Mouse (Mus musculus) midbrain, embryonic 11.5 days (tissue): ENCODE results near the gene Bbip1. TPM values are rescaled to one million over a fixed set of nuclear protein-coding genes. Genes with fewer than 3 reads are reported as not detected.
"Not testable (repeated sequence)": the region's sequence is repeated elsewhere in the genome, so short reads cannot be mapped to it uniquely, and the experiment has no call there.

ENCODE experiments used
- ATAC-seq: fragments of 200-750 bp; cut with Nextera tagmentation; 2 replicates; pipeline ENCODE4 v1.8.0; 2017; ENCODE audit warnings: moderate TSS enrichment, moderate library complexity; ENCODE audit not compliant: low FRiP score
- DNase-seq: peaks from one replicate; pipeline ENCODE4 v3.0.0; 2015; ENCODE audit warnings: low spot score; ENCODE audit errors: missing footprints
- H3K27ac ChIP-seq: fragments of 300-500 bp; sonication (generic); 2 replicates; pipeline ENCODE4 v1.5.1; 2014; ENCODE audit warnings: low read depth, low read length
- H3K27me3 ChIP-seq: fragments of 300-500 bp; sonication (generic); 2 replicates; pipeline ENCODE4 v1.6.1; 2014; ENCODE audit warnings: mild to moderate bottlenecking, low read length, moderate library complexity, mixed read lengths; ENCODE audit not compliant: control insufficient read depth, insufficient read depth
- H3K36me3 ChIP-seq: fragments of 300-500 bp; sonication (generic); 2 replicates; pipeline ENCODE4 v1.6.1; 2014; ENCODE audit warnings: mild to moderate bottlenecking, low read length, moderate library complexity, mixed read lengths; ENCODE audit not compliant: control insufficient read depth, insufficient read depth
- H3K4me1 ChIP-seq: fragments of 300-500 bp; sonication (generic); 2 replicates; pipeline ENCODE4 v1.6.1; 2014; ENCODE audit warnings: low read length; ENCODE audit not compliant: control insufficient read depth, insufficient read depth
- H3K4me2 ChIP-seq: fragments of 300-500 bp; sonication (generic); 2 replicates; pipeline ENCODE4 v1.6.1; 2014; ENCODE audit warnings: mild to moderate bottlenecking, moderate library complexity
- H3K4me3 ChIP-seq: fragments of 300-500 bp; sonication (generic); 2 replicates; pipeline ENCODE4 v1.5.1; 2014; ENCODE audit warnings: low read depth, low read length
- H3K9ac ChIP-seq: fragments of 300-500 bp; sonication (generic); 2 replicates; pipeline ENCODE4 v1.6.1; 2014; ENCODE audit warnings: low read length
- H3K9me3 ChIP-seq: fragments of 300-500 bp; sonication (generic); 2 replicates; pipeline ENCODE4 v1.6.1; 2016; ENCODE audit warnings: low read length; ENCODE audit not compliant: control insufficient read depth
- WGBS: fragments of 180-500 bp; shearing (Covaris S2); extraction: QIAGEN DNeasy Blood & Tissue Kit; methylation state at CpG from one replicate; pipeline ENCODE4 v1.1.7; 2014; 5-methylcytosine and 5-hydroxymethylcytosine counted together
- polyA plus RNA-seq: library from polyadenylated mRNA; unstranded; fragments of >200 nt; fragmentation: Nextera tagmentation; extraction: Ambion mirVana; gene quantifications from 2 replicates; pipeline ENCODE4 v1.2.1, GENCODE M21; 2014

Bbip1 gene
- polyA plus RNA-seq, 1 experiment from 2014 or later, result 148 TPM

- ATAC-seq (no peak), DNase-seq (peak; percentile 70)
- H3K27me3 ChIP-seq, result no peaks in the 10 kb centered on the region
- no peaks in the 10 kb centered on the region for H3K9me3 ChIP-seq
- peaks cover 3% of the 10 kb centered on the region; the same call in 1 of the 2 replicates for H3K36me3 ChIP-seq
- no peak overlapping the region for H3K4me2 ChIP-seq
- H3K4me3 ChIP-seq, result no peak overlapping the region
- H3K27ac ChIP-seq, result no peak overlapping the region
- no peak overlapping the region for H3K9ac ChIP-seq
- H3K4me1 ChIP-seq, result no peaks in the 10 kb centered on the region
Observed at GRCm38 (mm10) chr19:53934046-53934445, 10.4 kb downstream of the Bbip1 start.

DNA sequence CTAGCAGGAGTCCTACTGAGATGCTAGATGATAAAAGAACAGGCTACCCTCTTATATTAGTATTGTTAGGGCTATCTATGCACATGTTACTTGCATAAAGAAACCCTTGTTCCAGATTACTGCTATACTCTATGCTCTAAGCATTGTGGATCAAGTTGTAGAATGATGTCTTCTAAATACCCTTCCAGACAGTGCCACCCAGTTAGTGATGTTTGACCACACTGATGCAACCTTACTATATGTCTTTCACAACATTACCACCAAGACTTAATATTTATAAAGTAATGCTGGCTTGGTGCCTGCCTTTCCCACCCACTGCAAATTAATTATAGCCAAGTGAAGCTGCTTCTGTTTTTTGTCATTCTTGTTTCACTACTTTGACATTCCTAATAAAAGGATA is 11.4 kb downstream of the Bbip1 start:
- ATAC-seq, result no peak
- Histone ChIP-seq H3K9ac (no peak overlapping the region), H3K4me3 (no peak overlapping the region), H3K4me2 (no peak overlapping the region), H3K27ac (no peak overlapping the region), H3K36me3 (peaks cover 3% of the 10 kb centered on the region; the same call in 1 of the 2 replicates), H3K27me3 (no peaks in the 10 kb centered on the region), H3K4me1 (no peaks in the 10 kb centered on the region), H3K9me3 (no peaks in the 10 kb centered on the region)
- DNase-seq, result no peak

GRCm38 (mm10) chr19:53929218-53929617 is 15.2 kb downstream of the Bbip1 start:
- Histone ChIP-seq H3K9me3 (peaks cover 3% of the 10 kb centered on the region; the same call in 1 of the 2 replicates), H3K4me2 (no peak overlapping the region), H3K27me3 (no peaks in the 10 kb centered on the region), H3K4me3 (no peak overlapping the region), H3K9ac (no peak overlapping the region), H3K4me1 (no peaks in the 10 kb centered on the region), H3K27ac (no peak overlapping the region), H3K36me3 (peaks cover 3% of the 10 kb centered on the region; the same call in 1 of the 2 replicates)
- 93% methylated on average over 3 of the region's 3 CpGs for WGBS
- no peak for ATAC-seq
- DNase-seq, result no peak

DNA sequence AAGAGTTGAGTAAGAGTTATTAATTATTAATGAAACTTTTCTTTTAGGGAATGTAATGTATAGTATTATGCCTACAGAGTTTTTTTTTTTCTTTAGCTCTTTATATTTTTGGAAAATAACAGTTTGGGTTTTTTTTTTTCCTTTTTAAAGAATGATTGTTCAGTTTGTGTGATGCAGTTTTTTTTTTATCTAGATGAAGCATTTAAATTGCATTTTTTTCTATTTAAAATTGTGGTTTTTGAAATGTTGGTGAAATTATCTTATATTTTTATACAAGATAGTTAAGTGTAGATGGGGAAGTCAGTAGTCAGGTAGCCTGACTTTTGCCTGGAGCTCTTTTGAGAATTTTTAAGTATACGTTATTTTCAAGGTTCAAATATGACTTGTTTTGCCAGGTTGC is 17.7 kb downstream of the Bbip1 start:
- ATAC-seq, result no peak
- WGBS, result 93% methylated on average over 1 of the region's 1 CpGs

DNA sequence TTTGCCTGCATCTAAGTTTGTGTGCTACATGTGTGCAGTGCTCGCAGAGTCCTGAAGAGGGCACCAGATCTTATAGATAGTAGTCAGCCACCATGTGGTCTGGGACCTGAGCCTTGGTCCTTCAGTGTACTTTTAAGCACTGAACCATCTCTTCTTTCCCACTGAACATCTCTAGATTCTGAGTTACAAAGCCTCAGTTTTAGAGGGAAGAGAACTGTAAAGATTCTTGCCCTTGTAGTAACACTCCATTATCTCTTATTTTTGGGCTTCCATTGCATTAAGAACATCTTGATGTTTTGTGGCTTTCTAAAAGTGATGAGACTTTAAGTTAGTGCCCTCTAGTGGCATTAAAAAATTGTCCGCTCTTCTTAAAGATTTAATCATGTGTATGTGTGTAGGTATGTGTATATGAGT is 19.1 kb downstream of the Bbip1 start:
- WGBS, result 96% methylated on average over 2 of the region's 2 CpGs
- DNase-seq, result peak; percentile 93
- no peak overlapping the region for H3K9ac ChIP-seq
- no peak overlapping the region for H3K4me3 ChIP-seq
- H3K27ac ChIP-seq, result no peak overlapping the region
- no peaks in the 10 kb centered on the region for H3K27me3 ChIP-seq
- H3K4me1 ChIP-seq, result no peaks in the 10 kb centered on the region
- 0 out of 2 replicates have a peak, but pooled peaks cover 2% of the 10 kb centered on the region for H3K36me3 ChIP-seq
- ATAC-seq, result no peak
- no peak overlapping the region for H3K4me2 ChIP-seq
- H3K9me3 ChIP-seq, result peaks cover 3% of the 10 kb centered on the region; the same call in 1 of the 2 replicates

More for the DNA sequence above, 17.7 kb downstream of the Bbip1 start:
- Histone ChIP-seq H3K4me2 (no peak overlapping the region), H3K36me3 (peaks cover under 1% of the 10 kb centered on the region; the same call in 1 of the 2 replicates), H3K4me1 (no peaks in the 10 kb centered on the region), H3K9ac (no peak overlapping the region), H3K27ac (no peak overlapping the region), H3K27me3 (no peaks in the 10 kb centered on the region), H3K4me3 (no peak overlapping the region), H3K9me3 (peaks cover 3% of the 10 kb centered on the region; the same call in 1 of the 2 replicates)
- DNase-seq, result no peak

DNA sequence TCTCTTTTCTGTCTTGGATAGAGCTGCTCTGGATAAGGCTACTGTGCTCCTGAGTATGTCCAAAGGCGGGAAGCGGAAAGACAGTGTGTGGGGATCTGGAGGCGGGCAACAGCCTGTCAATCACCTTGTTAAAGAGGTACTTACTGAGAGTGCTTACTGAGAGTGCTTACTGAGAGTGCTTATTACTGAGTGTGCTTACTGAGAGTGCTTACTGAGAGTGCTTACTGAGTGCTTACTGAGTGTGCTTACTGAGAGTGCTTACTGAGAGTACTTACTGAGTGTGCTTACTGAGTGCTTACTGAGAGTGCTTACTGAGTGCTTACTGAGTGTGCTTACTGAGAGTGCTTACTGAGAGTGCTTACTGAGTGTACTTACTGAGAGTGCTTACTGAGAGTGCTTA is 22.4 kb downstream of the Bbip1 start:
- not testable (repeated sequence) for H3K4me3 ChIP-seq, ATAC-seq

DNA sequence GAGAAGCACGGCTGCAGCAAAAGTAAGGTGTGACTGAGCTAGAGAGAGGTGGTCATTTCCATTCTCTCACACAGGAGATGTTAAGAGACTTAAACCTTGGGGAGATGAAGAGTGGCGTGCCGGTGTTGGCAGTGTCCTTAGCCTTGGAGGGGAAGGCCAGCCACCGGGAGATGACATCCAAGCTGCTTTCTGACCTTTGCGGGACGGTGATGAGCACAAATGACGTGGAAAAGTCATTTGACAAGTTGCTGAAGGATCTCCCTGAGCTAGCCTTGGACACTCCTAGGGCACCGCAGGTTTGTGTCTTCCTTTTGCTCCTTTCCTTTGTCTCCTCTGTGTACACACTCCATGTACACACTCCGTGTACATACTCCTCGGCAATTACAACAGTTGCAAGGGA is 24.9 kb downstream of the Bbip1 start:
- H3K9me3 ChIP-seq, result no peaks in the 10 kb centered on the region
- no peak overlapping the region for H3K4me3 ChIP-seq
- ATAC-seq (no peak), DNase-seq (no peak)
- WGBS, result 89% methylated on average over 10 of the region's 10 CpGs
- peaks cover 4% of the 10 kb centered on the region; the same call in 1 of the 2 replicates for H3K36me3 ChIP-seq
- no peak overlapping the region for H3K27ac ChIP-seq
- no peak overlapping the region for H3K4me2 ChIP-seq
- H3K4me1 ChIP-seq, result no peaks in the 10 kb centered on the region
- no peaks in the 10 kb centered on the region for H3K27me3 ChIP-seq
- H3K9ac ChIP-seq, result no peak overlapping the region

More for the DNA sequence above, 22.4 kb downstream of the Bbip1 start:
- WGBS, result 87% methylated on average over 3 of the region's 3 CpGs
- DNase-seq, H3K36me3 ChIP-seq, H3K27me3 ChIP-seq, H3K4me2 ChIP-seq, H3K4me1 ChIP-seq, H3K9me3 ChIP-seq, H3K9ac ChIP-seq, H3K27ac ChIP-seq: not testable (repeated sequence)

GRCm38 (mm10) chr19:53914950-53915349 is 29.5 kb downstream of the Bbip1 start:
- 95% methylated on average over 4 of the region's 4 CpGs for WGBS
- DNase-seq (no peak), ATAC-seq (no peak)
- Histone ChIP-seq H3K4me2 (no peak overlapping the region), H3K4me1 (no peaks in the 10 kb centered on the region), H3K9ac (no peak overlapping the region), H3K36me3 (peaks cover 2% of the 10 kb centered on the region; the same call in 1 of the 2 replicates), H3K27ac (no peak overlapping the region), H3K27me3 (no peaks in the 10 kb centered on the region), H3K4me3 (no peak overlapping the region), H3K9me3 (no peaks in the 10 kb centered on the region)

- not testable (repeated sequence) for H3K36me3 ChIP-seq, H3K9me3 ChIP-seq, H3K9ac ChIP-seq, H3K4me3 ChIP-seq, DNase-seq, H3K27ac ChIP-seq, H3K27me3 ChIP-seq, ATAC-seq, H3K4me2 ChIP-seq
- H3K4me1 ChIP-seq, result peaks cover 11% of the 10 kb centered on the region; the same call in 1 of the 2 replicates
Observed at GRCm38 (mm10) chr19:53906703-53907070, 37.7 kb downstream of the Bbip1 start.
